Mouse (Mus musculus) neural tube, embryonic 14.5 days (tissue): ENCODE data around the gene Ripor3. TPM values are rescaled to one million over a fixed set of nuclear protein-coding genes. Genes with fewer than 3 reads are reported as not detected.

Source experiments
- ATAC-seq: fragments of 200-750 bp; cut with Nextera tagmentation; 2 replicates; pipeline ENCODE4 v1.8.0; 2017; ENCODE audit warnings: low read depth, mild to moderate bottlenecking, moderate TSS enrichment, moderate library complexity
- H3K27ac ChIP-seq: fragments of 300-500 bp; sonication (generic); 2 replicates; pipeline ENCODE4 v1.5.1; 2014; ENCODE audit warnings: low read depth, mild to moderate bottlenecking, control low read depth, low read length, moderate library complexity, mixed read lengths
- H3K27me3 ChIP-seq: fragments of 300-500 bp; sonication (generic); 2 replicates; pipeline ENCODE4 v1.6.1; 2014; ENCODE audit warnings: low read length; ENCODE audit not compliant: control insufficient read depth, insufficient read depth
- H3K36me3 ChIP-seq: fragments of 300-500 bp; sonication (generic); 2 replicates; pipeline ENCODE4 v1.6.1; 2014; ENCODE audit warnings: low read length, mixed read lengths; ENCODE audit not compliant: control insufficient read depth, insufficient read depth
- H3K4me1 ChIP-seq: fragments of 300-500 bp; sonication (generic); 2 replicates; pipeline ENCODE4 v1.6.1; 2014; ENCODE audit warnings: low read length; ENCODE audit not compliant: control insufficient read depth, insufficient read depth
- H3K4me2 ChIP-seq: fragments of 300-500 bp; sonication (generic); 2 replicates; pipeline ENCODE4 v1.6.1; 2014; ENCODE audit warnings: mild to moderate bottlenecking, low read depth, low read length, control low read depth
- H3K4me3 ChIP-seq: fragments of 300-500 bp; sonication (generic); 2 replicates; pipeline ENCODE4 v1.5.1; 2014; ENCODE audit warnings: low read depth, low read length, control low read depth, mixed read lengths
- H3K9ac ChIP-seq: fragments of 300-500 bp; sonication (generic); replicated peaks from 2 replicates; pipeline ENCODE4 v1.6.1; 2014; ENCODE audit warnings: low read depth, mild to moderate bottlenecking, control low read depth, low read length, mixed read lengths
- H3K9me3 ChIP-seq: fragments of 300-500 bp; sonication (generic); 2 replicates; pipeline ENCODE4 v1.6.1; 2016; ENCODE audit warnings: low read length; ENCODE audit not compliant: control insufficient read depth
- whole genome bisulfite sequencing: fragments of 180-500 bp; shearing (Covaris S2); extraction: QIAGEN DNeasy Blood & Tissue Kit; methylation state at CpG from one replicate; pipeline ENCODE4 v1.1.7; 2014; 5-methylcytosine and 5-hydroxymethylcytosine counted together
- polyA plus RNA-seq: library from polyadenylated mRNA; unstranded; fragments of >200 nt; fragmentation: Nextera tagmentation; extraction: Ambion mirVana; gene quantifications from 2 replicates; pipeline ENCODE4 v1.2.1, GENCODE M21; 2014

Gene Ripor3
- polyA plus RNA-seq, 1 experiment from 2014 or later: 0.09 TPM

DNA sequence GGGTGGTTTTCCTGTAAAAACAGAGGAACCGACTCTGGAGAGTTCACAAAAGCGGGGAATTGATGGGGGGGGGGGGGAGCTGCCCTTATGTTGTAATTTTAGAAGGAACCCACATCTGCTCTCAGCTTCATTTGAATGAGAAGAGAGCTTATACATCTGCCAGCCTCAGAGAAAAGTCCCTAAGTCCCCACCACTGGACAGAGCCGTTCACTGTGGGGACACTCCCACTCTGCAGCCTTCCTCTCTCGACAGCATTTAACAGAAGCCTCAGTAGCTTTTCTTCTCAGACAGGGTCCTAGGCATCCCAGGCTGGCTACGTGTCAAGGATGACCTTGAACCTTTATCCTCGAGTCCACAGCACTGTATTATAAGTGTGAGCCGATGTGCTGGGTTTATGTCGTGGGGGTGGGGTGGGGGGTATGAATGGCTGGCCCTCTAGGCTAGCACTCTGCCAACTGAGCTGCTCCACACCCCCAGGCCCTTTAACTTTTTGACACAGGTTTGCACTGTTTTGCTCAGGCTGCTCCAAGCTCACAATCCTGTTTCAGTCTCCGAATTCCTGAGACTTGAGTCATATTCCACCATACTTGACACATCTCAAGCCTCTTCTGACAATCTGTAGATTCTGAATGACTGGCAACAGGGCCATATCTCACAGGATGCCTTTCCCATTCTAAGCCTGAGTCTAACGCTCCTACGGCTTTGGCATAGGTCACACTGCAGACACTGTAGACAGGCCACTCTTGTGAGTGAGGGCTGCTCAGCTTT is 70.6 kb downstream of the Ripor3 start:
- Histone ChIP-seq H3K4me3 (no peak overlapping the region), H3K36me3 (no peaks in the 10 kb centered on the region), H3K4me1 (peaks cover 52% of the 10 kb centered on the region), H3K27ac (no peak overlapping the region), H3K9ac (no peak overlapping the region), H3K27me3 (no peaks in the 10 kb centered on the region), H3K4me2 (no peak overlapping the region), H3K9me3 (no peaks in the 10 kb centered on the region)
- ATAC-seq: no peak
- 61% methylated on average over 11 of the region's 11 CpGs for WGBS

DNA sequence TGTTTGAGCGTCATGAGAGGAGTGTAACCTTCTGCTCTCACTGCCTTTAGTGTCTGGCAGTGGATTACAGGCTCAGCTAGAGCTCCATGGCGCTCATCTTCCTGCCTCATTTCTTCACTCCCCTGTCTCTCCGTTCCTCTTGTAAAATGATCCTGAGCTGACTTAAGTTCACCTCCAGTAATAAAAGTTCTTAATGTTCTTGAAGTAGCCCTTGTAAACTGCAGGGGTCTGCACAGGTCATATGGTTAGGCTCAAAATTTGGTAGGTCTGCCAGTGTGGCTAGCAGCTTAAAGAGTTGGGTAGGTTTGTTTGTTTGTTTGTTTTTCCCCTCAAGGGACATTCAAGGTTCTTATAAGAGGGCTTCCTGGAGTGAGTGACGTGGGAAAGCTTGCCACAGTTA is 71.2 kb downstream of the Ripor3 start:
- no peak for ATAC-seq
- 53% methylated on average over 4 of the region's 4 CpGs for WGBS
- no peak overlapping the region for H3K9ac ChIP-seq

DNA sequence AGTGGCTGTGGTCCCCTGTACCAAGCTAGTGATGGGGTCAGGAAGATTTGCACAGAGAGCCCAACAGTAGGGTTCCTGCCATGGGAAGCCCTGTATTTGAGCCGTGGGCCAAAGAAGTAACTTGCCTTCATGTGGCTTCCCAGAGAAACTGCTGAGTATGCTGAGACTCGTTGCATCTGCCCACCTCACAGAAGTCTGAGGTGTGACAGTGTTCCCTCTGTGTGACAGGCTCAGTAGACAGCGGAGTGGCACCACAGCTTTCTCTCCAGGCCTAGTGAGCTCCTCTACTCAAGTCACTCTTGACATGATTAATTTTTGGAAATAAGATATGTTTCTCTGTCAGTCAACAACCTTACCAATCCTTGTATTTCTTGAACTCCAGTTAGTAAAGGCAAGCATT is 71.6 kb downstream of the Ripor3 start:
- Histone ChIP-seq H3K27me3 (no peaks in the 10 kb centered on the region), H3K9me3 (no peaks in the 10 kb centered on the region), H3K9ac (no peak overlapping the region), H3K36me3 (no peaks in the 10 kb centered on the region), H3K27ac (no peak overlapping the region), H3K4me3 (no peak overlapping the region), H3K4me2 (no peak overlapping the region), H3K4me1 (peaks cover 55% of the 10 kb centered on the region)
- ATAC-seq: no peak
- 90% methylated on average over 3 of the region's 3 CpGs for WGBS

More for the DNA sequence above, 71.2 kb downstream of the Ripor3 start:
- no peak overlapping the region for H3K4me2 ChIP-seq
- H3K9me3 ChIP-seq: no peaks in the 10 kb centered on the region
- no peak overlapping the region for H3K4me3 ChIP-seq
- H3K4me1 ChIP-seq: peaks cover 52% of the 10 kb centered on the region
- no peaks in the 10 kb centered on the region for H3K36me3 ChIP-seq
- H3K27me3 ChIP-seq: no peaks in the 10 kb centered on the region
- no peak overlapping the region for H3K27ac ChIP-seq

DNA sequence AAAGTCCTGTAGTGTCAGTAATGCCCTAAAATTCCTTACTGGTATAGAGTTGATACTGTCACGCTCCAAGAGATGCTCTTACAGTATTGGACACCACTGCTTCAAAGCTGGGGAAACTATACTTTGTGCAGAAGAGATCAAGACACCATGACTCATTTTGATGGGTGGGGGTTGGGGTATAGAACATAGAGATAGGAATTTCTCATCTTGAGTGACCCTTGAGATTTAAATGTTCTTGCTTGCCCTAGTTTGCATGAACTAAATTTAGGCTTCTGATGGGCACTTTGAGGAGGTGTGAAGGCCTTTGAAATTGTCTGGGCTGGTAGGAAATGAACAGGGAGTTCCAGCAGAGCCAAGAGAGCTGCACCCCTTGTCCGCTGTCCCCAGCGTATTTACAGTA is 74.5 kb downstream of the Ripor3 start:
- no peak for ATAC-seq
- WGBS: 78% methylated on average over 3 of the region's 3 CpGs
- H3K9ac ChIP-seq: no peak overlapping the region

DNA sequence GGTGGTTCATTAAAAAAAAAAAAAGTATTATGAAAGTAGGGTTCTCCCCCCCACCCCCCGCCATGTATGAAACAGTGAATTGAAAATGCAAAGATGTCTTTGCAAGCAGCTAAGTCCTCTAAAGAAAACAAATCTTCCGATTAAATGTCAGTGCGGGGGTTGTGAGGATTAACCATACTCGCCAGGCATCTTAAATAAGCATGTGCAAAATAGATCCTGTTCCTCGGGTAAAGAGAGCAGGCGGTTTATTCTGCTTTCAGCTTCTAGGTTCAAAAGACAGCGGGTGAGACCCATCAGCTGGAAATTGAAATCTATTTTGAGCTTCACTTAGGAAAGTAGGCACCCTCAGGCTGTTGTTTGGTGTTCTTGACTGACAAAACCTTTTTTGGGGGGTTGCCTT is 77.0 kb downstream of the Ripor3 start:
- H3K36me3 ChIP-seq: no peaks in the 10 kb centered on the region
- no peak for ATAC-seq
- H3K4me2 ChIP-seq: peak overlapping the region; percentile 71
- no peaks in the 10 kb centered on the region for H3K27me3 ChIP-seq
- H3K9ac ChIP-seq: peak overlapping the region; percentile 87
- H3K9me3 ChIP-seq: no peaks in the 10 kb centered on the region
- peak overlapping the region; percentile 91 for H3K4me3 ChIP-seq
- H3K4me1 ChIP-seq: peaks cover 31% of the 10 kb centered on the region
- no peak overlapping the region for H3K27ac ChIP-seq
- 46% methylated on average over 7 of the region's 7 CpGs for WGBS

More for the DNA sequence above, 74.5 kb downstream of the Ripor3 start:
- Histone ChIP-seq H3K27ac (no peak overlapping the region), H3K27me3 (no peaks in the 10 kb centered on the region), H3K36me3 (no peaks in the 10 kb centered on the region), H3K9me3 (no peaks in the 10 kb centered on the region), H3K4me2 (no peak overlapping the region), H3K4me1 (peaks cover 34% of the 10 kb centered on the region), H3K4me3 (no peak overlapping the region)

DNA sequence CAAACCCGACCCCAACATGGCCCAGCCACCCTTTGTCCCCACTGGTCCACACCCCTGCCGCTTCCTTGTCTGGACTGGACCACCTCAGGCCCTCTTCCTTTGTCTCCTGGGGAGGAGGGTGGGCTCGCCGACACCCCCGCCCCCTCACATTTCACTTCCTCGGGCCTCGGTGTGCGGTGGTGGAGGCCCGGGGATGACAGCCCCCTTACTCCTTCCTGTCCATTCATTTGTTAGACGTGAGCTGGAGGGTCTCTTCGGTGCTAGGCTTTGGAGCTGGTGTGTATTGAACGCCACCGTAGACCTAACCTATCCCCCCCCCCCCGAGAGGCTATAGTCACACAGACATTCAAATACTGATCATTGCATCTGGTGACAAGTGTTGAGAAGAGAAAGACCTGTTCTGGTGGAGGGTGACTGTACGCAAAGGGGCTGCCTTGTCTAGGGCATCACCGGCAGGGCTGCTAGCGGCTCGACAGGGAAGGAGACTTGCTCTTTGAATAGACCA is 77.6 kb downstream of the Ripor3 start:
- H3K4me3 ChIP-seq: peak overlapping the region; percentile 91
- H3K4me2 ChIP-seq: peak overlapping the region; percentile 71
- peaks cover 31% of the 10 kb centered on the region for H3K4me1 ChIP-seq
- WGBS: 1% methylated on average over 18 of the region's 18 CpGs
- ATAC-seq: peak; percentile 64
- no peaks in the 10 kb centered on the region for H3K36me3 ChIP-seq
- peak overlapping the region; percentile 70 for H3K27ac ChIP-seq
- H3K9ac ChIP-seq: peak overlapping the region; percentile 87
- H3K27me3 ChIP-seq: no peaks in the 10 kb centered on the region
- no peaks in the 10 kb centered on the region for H3K9me3 ChIP-seq

DNA sequence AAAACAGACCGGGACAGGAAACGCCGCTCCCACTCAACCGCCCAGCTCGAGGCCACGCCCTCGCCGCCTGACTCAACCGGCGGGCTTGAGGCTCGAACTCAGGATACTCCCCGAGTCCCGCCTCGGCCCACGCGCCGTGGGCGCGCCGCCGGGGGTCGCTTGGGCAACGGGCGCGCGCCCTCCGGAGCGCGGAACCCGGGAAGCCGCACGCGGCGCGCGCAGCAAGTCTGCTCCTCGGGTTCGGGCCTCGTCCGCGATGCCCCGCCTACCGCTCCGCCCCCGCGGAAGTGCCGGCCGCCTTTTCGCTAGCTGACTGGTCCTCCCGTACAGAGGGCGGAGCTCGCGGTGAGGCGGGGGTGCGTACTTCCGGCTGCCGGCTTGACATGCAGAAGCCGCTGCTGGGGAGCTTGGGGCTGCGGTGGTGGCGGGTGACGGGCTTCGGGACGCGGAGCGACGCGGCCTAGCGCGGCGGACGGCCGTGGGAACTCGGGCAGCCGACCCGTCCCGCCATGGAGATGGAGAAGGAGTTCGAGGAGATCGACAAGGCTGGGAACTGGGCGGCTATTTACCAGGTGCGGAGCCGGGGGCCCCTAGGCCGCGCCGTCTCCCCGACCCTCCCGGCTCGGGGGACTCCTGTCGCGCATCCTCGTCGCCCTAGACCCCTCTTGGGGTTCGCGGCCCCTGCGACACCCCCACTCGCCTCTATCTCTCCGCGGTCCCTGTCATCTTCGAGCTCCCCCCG is 78.3 kb downstream of the Ripor3 start, which contains the start of gene Ptpn1:
TSS of gene Ptpn1 (plus strand) at position 73 of the 742 bp plus-strand sequence.
- H3K4me2 ChIP-seq: peak within 1 kb of the TSS; percentile 71
- peak within 1 kb of the TSS; percentile 70 for H3K27ac ChIP-seq
- peaks cover 29% of the 10 kb centered on the region for H3K4me1 ChIP-seq
- no peaks in the 10 kb centered on the region for H3K27me3 ChIP-seq
- H3K9me3 ChIP-seq: no peaks in the 10 kb centered on the region
- no peaks in the 10 kb centered on the region for H3K36me3 ChIP-seq
- ATAC-seq: peak; percentile 97
- H3K9ac ChIP-seq: peak within 1 kb of the TSS; percentile 87
- under 1% methylated on average over 92 of the region's 99 CpGs for WGBS
- peak within 1 kb of the TSS; percentile 91 for H3K4me3 ChIP-seq

DNA sequence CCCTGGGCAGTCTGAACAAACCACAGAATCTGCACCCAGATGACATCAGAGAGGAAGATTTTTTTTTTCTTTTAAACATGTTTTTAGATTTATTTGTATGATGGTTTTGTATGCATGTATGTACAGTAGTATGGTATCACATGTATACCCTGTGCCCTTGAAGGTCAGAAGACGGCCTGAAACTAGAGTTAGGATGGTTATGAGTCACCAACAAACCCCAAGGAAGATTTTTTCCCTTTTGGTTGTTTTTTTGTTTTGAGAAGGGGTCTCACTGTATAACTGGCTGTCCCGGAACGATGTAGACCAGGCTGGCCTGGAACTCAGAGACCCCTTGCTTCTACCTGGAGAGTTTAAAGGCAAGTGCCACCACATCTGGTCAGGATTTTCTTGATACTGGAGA is 79.4 kb downstream of the Ripor3 start:
- no peak for ATAC-seq
- Histone ChIP-seq H3K4me3 (no peak overlapping the region), H3K4me1 (peaks cover 25% of the 10 kb centered on the region), H3K27me3 (no peaks in the 10 kb centered on the region), H3K36me3 (no peaks in the 10 kb centered on the region), H3K27ac (no peak overlapping the region), H3K4me2 (peak overlapping the region; percentile 71; the same call in 1 of the 2 replicates), H3K9me3 (no peaks in the 10 kb centered on the region), H3K9ac (no peak overlapping the region)
- WGBS: 95% methylated on average over 3 of the region's 3 CpGs
